Mouse (Mus musculus) colon, adult 2 months (tissue): Measurements from ENCODE around the gene Smim11. TPM values are rescaled to one million over a fixed set of nuclear protein-coding genes. Genes with fewer than 3 reads are reported as not detected.

Source experiments
- polyA plus RNA-seq: library from polyadenylated mRNA; depleted of rRNA; stranded (reverse); fragments of >200 nt; gene quantifications from 2 replicates; pipeline ENCODE4 v1.2.3, GENCODE M21; 2012; rRNA removed

Gene Smim11
- 23.3 and 45.6 TPM in 2 replicates for polyA plus RNA-seq

DNA sequence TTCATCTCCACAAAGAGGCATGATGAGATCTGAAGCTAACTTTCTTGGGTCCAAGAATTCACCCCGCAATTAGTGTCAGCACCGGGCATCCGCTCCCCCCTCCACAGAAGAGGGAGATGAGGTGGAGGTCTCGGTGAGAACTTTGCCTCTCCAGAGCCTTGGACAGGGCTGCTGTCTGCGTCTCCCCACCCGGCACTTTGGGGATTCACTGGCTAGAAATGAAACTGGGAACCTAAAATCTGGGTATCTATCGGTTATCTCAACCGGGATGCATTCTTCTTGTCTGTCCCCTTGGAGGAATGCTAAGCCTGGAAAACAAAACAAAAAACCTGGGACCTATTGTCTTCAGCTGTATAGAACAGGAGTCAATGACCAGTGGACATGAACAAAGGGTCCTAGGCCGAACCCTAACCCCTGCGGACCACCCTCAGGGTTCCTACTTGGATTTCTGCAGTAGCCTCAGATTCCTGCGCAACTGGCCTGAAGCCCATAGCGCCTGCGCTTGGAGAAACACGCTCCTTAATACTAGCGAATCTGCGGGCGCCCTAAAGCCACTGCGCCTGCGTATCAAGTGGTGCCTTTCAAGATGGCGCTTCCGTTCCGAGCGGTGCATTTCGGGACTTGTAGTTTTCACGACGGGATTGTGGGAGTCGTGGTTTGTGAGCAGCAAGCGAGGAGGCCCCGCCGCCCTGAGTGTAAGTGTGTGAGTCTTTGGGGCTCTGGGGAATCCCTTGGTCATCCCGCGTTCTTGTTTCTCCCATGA is at the start of gene Smim11:
Gene Smim11, plus strand, starts transcription at position 638 of the 763 bp plus-strand sequence.

DNA sequence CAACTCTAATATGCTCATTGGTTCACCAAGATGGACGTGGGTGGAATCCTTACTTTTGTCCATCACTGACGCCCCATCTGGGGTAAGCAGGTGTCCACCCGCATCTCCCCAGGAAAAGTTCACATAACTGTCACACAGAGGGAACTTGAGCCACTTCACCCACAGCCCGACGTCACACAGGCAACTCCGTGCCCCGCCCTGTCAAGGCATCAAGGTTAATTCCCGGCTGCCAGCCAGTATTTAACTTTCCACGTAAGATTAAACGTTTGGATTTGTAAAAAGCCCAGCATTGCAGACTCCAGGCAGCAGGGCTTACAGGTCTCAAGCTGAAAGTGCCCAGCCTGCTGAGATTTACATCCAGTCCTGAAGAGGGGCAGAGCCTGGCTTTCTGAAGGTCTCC is 9.0 kb upstream of the Smim11 start, which contains the start of gene Kcne2:
Gene Kcne2, plus strand, starts transcription at position 289 of the 400 bp plus-strand sequence.

DNA sequence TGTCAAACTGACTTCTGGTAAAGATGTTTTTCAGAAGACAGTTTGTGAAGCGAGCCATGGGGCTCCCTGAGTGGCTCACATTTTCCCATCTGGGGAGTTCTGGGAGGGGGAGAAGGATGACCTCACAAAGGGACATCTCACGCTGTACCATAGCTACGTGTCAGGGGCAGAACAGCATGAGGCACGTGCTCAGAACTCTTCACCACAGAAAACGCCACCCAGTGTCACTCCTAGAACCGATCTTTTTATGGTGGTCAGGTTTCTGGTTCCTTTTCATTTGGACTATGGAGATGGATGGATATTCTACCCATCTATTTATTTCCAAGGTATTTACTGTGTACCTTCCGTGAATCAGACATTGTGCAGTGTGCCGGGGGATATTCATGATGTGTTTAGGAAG is 20.3 kb downstream of the Smim11 start, which contains the start of gene Fam243:
Gene Fam243, minus strand, starts transcription at position 101 of the 400 bp plus-strand sequence.

DNA sequence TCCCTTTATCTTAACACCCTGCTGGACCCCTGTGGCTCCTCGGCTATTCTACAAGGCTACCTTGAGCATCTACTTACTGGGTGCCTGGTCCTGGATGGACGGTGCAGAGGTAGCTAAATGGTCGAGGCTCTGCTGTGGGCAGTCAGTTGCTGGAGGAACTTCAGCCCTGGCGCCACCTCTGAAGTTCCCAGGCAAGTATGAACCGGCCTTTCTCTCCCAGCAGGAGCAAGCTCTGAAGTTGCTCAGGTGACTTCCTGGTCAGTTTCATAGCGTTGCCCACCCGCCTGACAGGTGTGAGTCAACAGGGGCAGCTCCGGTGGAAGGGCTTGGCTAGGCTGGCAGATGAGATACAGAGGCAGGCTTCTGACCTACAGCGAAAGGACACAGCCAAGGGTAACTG is 58.1 kb downstream of the Smim11 start, which contains the start of gene Kcne1:
Gene Kcne1, minus strand, starts transcription at position 240 of the 400 bp plus-strand sequence.

Other genes starting within 250 kb of the Smim11 start
- gene Mrps6, start 243.0 kb upstream of the Smim11 start, polyA plus RNA-seq: 44.0 and 56.2 TPM in 2 replicates
- gene Gm49711, start 243.0 kb upstream of the Smim11 start, polyA plus RNA-seq: 0.09 TPM in 1 of 2 replicates, not detected in the other
- gene Slc5a3, start 243.0 kb upstream of the Smim11 start, polyA plus RNA-seq: 2.5 and 2.6 TPM in 2 replicates
- 0.26 and 0.66 TPM in 2 replicates for gene Kcne2, start 8.9 kb upstream of the Smim11 start, polyA plus RNA-seq
- gene Fam243, start 20.2 kb downstream of the Smim11 start, polyA plus RNA-seq: not detected in 2 replicates
- not detected in 2 replicates for gene Kcne1, start 58.2 kb downstream of the Smim11 start, polyA plus RNA-seq
- gene Rcan1, start 169.6 kb downstream of the Smim11 start, polyA plus RNA-seq: 11.0 and 13.1 TPM in 2 replicates
- 8.2 and 11.9 TPM in 2 replicates for gene Clic6, start 184.4 kb downstream of the Smim11 start, polyA plus RNA-seq